Mouse (Mus musculus): ENCODE measurements around the gene Gm6502.
"Not testable (repeated sequence)": the region's sequence is repeated elsewhere in the genome, so short reads cannot be mapped to it uniquely, and the experiment has no call there.

Gene Gm6502

GRCm38 (mm10) chr5:94314135-94314534 is at the start of gene Gm6502:
TSS of gene Gm6502 (plus strand) at chr5:94314435.
- in situ Hi-C loops (cut with MboI, MseI): not testable (repeated sequence)

DNA sequence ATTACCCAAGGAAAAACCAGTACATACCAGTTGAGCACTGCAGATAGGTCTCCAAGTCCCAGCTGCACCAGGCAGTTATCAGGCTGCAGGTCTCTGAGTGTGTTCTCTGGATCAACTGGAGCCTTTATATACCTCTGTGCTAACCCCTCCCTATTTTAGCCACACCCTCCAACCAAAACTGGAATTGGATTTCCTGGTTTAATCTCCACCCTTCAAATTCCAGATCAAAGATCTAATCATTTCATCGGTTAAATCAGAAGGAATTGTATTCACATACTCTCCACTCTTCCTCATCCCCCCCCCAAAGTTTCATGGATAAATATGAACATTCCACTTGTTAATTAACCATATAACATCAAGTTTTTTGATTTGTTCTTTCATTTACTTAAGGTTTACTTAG is 7.5 kb upstream of the Gm6502 start, which contains the start of gene A430089I19Rik:
A430089I19Rik (minus strand) TSS at position 101 of the 400 bp plus-strand sequence.
- in situ Hi-C loops (cut with MboI, MseI): not testable (repeated sequence)

GRCm38 (mm10) chr5:94339449-94339848 is 25.2 kb downstream of the Gm6502 start, which contains the start of gene AA792892:
TSS of gene AA792892 (plus strand) at chr5:94339749.
- in situ Hi-C loops (cut with MboI, MseI): not testable (repeated sequence)

Data from T-helper 1 cell (primary cell).